Mouse (Mus musculus) ES-E14 (cell line): ENCODE results near the gene Ddb1.

ENCODE experiments used
- CHD2 ChIP-seq: IDR thresholded peaks from 2 replicates; pipeline ENCODE4 v1.6.1; 2014; ENCODE audit warnings: mild to moderate bottlenecking, low read depth, low read length, inconsistent platforms
- HCFC1 ChIP-seq: IDR thresholded peaks from 2 replicates; pipeline ENCODE4 v1.6.1; 2012; ENCODE audit warnings: low read length, inconsistent platforms, borderline replicate concordance; ENCODE audit not compliant: insufficient read depth
- MAFK ChIP-seq: IDR thresholded peaks from 2 replicates; pipeline ENCODE4 v1.6.1; 2014; ENCODE audit warnings: mild to moderate bottlenecking, low read depth, low read length, inconsistent platforms; ENCODE audit not compliant: insufficient read depth
- ZNF384 ChIP-seq: IDR thresholded peaks from 2 replicates; pipeline ENCODE4 v1.6.1; 2012; ENCODE audit warnings: low read depth, low read length, inconsistent platforms

DNA sequence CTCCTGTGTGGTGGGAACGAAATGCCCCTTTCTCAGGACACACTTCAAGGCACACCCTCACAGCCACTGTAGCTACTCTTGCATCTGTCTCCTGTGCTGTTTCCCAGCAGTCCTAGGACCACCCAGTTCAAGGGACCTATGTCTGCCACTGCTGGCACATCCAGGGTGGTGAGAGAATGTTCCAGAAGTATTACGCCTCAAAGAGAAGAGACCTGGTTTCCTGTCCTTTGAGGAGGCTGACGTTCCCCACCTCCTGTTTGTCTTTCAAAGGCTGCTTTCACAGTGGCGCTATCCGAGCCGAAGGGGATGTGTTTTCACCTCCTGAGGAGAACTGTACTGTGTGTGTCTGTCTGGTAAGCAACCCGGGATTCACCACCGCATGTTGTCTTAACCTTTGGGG lies 43.0 kb downstream of the Ddb1 start:
- TF ChIP-seq ZNF384 (no peak), HCFC1 (no peak), MAFK (no peak), CHD2 (no peak)
